Mouse (Mus musculus) stomach, postnatal 0 days (tissue): ENCODE measurements around the gene Moap1.

Source experiments
- CTCF ChIP-seq: IDR thresholded peaks from 2 replicates; pipeline ENCODE4 v1.5.1; 2016; ENCODE audit warnings: antibody characterized with exemption, low read depth, mild to moderate bottlenecking, moderate library complexity
- EP300 ChIP-seq: optimal IDR thresholded peaks from 2 replicates; pipeline ENCODE3; 2016; ENCODE audit warnings: antibody characterized with exemption

GRCm38 (mm10) chr12:102763696-102764095 lies 20.2 kb upstream of the Moap1 start:
- TF ChIP-seq EP300 (no peak), CTCF (no peak)
